Mouse (Mus musculus) brain, embryonic 14.5 days (tissue): ENCODE data around the gene Capn12.

Experiments
- CTCF ChIP-seq: fragments of 200-500 bp; IDR thresholded peaks from 2 replicates; pipeline ENCODE4 v1.5.1; 2012; ENCODE audit warnings: inconsistent platforms, mild to moderate bottlenecking, moderate library complexity, borderline replicate concordance; ENCODE audit not compliant: insufficient read depth, insufficient read length; ENCODE audit errors: extremely low read depth
- POLR2A ChIP-seq: fragments of 200-500 bp; IDR thresholded peaks from 2 replicates; pipeline ENCODE4 v1.6.1; 2012; ENCODE audit warnings: mild to moderate bottlenecking, inconsistent platforms, borderline replicate concordance; ENCODE audit not compliant: poor library complexity, insufficient read depth, insufficient read length, severe bottlenecking; ENCODE audit errors: extremely low read depth

GRCm38 (mm10) chr7:28862817-28863499 lies 18.3 kb upstream of the Capn12 start:
- TF ChIP-seq CTCF (no peak), POLR2A (no peak)
